Mouse (Mus musculus) hematopoietic multipotent progenitor cell, adult 10-12 weeks (in vitro differentiated cells): ENCODE measurements around the gene Fopnl. TPM values are rescaled to one million over a fixed set of nuclear protein-coding genes. Genes with fewer than 3 reads are reported as not detected.

Source experiments
- polyA plus RNA-seq: library from polyadenylated mRNA; stranded (reverse); fragments of >175 nt; gene quantifications from 2 replicates; pipeline ENCODE4 v1.2.3, GENCODE M21; 2012; ENCODE audit warnings: low replicate concordance

Gene Fopnl
- polyA plus RNA-seq = 6.4 and 9.4 TPM in 2 replicates

DNA sequence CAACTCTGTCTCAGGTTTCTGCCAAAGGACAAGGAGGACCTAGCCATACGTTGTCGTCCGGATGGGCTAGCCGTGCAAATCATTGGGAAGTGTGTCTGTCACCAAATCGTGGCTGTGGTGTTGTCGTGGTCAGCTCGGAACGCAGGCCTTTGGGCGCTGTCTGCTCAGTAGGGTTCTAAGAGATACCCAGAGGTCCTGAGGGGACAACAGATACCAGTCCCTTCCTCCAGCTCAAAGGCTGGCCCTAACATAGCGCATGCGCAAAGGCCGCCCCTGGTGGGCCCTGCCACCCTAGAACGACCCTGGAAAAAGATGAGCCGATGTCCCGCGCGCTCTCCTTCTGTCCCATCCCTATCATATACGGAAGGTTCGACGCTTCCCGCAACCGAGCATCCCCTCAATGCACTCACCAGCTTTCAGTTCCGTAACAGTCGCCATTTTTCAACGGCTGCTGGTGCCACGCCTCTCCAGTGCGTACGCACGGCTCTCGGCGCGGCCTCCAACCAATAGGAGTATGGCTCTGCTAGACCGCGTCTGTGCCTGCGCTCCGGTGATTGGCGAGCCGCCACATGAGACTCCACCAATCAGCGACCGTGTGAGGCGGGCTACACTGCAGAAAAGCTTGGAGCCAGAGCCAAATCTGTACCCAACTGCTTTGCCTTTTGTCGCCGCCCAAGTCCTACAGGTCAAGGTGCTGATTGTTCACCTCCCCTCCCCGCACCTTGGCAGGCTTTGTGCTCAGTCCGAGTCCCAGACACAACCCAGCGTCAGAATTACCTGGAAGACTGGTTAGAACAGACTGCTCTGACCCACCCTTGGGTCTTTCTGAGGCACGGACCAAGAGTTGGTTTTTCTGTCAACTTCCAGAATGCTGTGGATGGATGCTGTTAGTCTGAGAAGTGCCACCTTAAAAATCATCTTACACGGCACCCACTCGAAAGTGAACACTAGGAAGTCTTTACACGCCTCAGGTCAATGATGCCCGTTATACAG, at the start of gene Fopnl:
Fopnl (minus strand) TSS at position 522 of the 993 bp plus-strand sequence.

DNA sequence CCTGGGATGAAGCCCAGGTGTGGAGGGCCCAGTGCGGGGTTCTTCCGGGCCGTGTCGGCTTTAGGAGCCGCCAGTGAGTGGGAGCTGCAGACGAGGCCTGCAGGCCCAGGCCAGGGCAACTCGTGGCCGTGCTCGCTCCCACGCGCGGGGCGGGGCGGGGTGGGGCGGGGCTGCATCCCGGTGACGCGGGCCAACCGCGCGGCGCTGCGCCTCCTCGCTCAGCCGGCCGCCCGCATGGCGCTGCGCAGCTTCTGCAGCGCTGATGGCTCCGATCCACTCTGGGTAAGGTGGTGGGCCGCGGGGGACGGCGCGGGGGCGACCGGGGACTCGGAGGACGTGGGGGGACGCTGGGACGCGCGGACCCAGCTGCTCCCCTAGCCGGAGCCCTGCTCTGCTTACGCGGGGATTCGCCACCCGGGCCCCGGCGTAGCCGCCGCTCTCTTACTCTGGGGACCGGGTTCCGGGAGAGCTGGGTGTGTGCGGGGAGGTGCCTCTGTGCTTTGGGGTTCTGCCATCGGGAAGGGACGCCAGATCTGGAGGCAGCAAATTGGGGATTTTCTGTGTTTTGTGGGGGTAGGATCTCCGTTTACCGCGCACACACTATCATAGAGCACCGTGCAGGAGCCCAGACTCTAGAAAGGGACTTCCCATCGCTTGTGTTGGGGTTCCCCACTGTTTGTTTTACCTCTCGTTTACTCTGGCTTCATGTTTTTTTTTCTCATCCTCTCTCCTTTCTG, 44.3 kb upstream of the Fopnl start, which contains the start of gene Abcc1:
Abcc1 (plus strand) TSS at position 197 of the 737 bp plus-strand sequence.

DNA sequence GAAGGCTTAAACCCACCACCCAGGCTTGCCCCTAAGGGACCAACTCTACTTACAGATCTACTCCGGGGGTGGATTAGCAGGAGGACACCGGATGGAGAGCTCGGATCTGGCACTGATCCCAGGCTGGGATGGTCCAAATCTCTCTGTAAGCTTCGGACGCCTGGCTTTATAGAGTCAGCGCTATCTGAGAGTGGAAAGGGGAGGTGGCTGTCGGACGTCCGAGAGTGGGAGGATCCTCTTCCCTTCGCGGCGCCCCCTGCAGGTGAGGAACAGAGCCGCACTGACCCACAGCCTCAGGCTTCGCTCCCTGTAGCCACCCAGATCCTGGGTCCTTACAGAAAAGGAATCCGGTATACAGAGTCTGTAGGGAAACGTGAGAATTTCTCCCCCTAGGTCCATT, 26.0 kb downstream of the Fopnl start, which contains the start of gene Myh11:
Myh11 (minus strand) TSS at position 150 of the 400 bp plus-strand sequence.

Other genes starting within 250 kb of the Fopnl start
- 11.8 and 27.2 TPM in 2 replicates for gene Nde1, start 154.1 kb downstream of the Fopnl start, polyA plus RNA-seq
- gene Marf1, start 154.1 kb downstream of the Fopnl start, polyA plus RNA-seq = 3.9 and 8.3 TPM in 2 replicates
- 0.03 and 0.10 TPM in 2 replicates for gene Myh11, start 26.0 kb downstream of the Fopnl start, polyA plus RNA-seq
- 3.1 and 4.4 TPM in 2 replicates for gene Abcc1, start 44.2 kb upstream of the Fopnl start, polyA plus RNA-seq
- not detected in 2 replicates for gene A630010A05Rik, start 244.9 kb upstream of the Fopnl start, polyA plus RNA-seq